Mouse (Mus musculus) small intestine, adult 2 months (tissue): ENCODE results near the gene A630076J17Rik.

Experiments
- CTCF ChIP-seq: fragments of 200-500 bp; IDR thresholded peaks from 2 replicates; pipeline ENCODE4 v1.5.1; 2012; ENCODE audit warnings: low read depth, mild to moderate bottlenecking, control low read depth, inconsistent platforms, low read length, moderate library complexity, mixed read lengths; ENCODE audit not compliant: insufficient replicate concordance, insufficient read length; ENCODE audit errors: extremely low read depth
- POLR2A ChIP-seq: fragments of 200-500 bp; IDR thresholded peaks from 2 replicates; pipeline ENCODE4 v1.6.1; 2012; ENCODE audit warnings: low read depth, mild to moderate bottlenecking, control low read depth, inconsistent platforms, low read length, moderate library complexity

GRCm38 (mm10) chr3:107276626-107277025 lies 46.2 kb downstream of the A630076J17Rik start:
- no peak for TF ChIP-seq CTCF
- no peak for TF ChIP-seq POLR2A
